Mouse (Mus musculus) ovary, adult 18-20 months (tissue): Measurements from ENCODE around the gene Gdf3.
"Not testable (repeated sequence)": the region's sequence is repeated elsewhere in the genome, so short reads cannot be mapped to it uniquely, and the experiment has no call there.

Source experiments
- DNase-seq: peaks from one replicate; pipeline ENCODE4 v3.0.0; 2022; ENCODE audit warnings: low spot score, mixed read lengths

Gdf3 gene

DNA sequence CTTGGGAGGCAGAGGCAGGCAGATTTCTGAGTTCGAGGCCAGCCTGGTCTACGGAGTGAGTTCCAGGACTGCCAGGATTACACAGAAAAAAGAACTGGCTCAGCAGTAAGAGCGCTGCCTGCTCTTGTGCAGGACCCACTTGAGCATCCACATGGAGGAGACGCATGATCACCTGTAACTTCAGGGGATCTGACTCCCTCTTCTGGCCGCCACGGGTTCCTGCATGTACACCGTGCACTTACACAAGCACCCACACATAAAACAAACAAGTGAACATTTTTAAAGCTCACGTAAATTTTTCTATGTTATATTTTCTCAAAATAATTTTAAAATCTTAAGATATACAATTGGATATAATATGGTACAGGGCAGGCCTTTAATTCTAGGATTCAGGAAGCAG, 4.4 kb downstream of the Gdf3 start:
- no peak for DNase-seq

DNA sequence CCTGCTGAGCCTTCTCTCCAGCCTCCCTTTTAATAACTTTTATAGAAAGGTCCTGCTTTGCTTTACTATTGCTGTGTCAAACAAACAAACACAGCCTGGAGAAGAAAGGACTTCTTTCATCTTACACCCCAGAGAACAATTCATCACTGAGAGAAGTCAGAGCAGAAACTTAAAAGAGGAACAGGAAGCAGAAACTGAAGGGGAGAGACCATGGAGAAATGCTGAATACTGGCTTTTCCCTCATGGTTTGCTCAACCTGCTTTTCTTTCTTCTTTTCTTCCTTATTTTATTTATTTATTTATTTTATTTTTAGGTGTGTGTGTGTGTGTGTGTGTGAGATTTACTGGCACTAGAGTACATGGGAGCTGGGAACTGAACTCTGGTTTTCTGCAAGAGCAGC, 5.6 kb downstream of the Gdf3 start:
- DNase-seq, result no peak

DNA sequence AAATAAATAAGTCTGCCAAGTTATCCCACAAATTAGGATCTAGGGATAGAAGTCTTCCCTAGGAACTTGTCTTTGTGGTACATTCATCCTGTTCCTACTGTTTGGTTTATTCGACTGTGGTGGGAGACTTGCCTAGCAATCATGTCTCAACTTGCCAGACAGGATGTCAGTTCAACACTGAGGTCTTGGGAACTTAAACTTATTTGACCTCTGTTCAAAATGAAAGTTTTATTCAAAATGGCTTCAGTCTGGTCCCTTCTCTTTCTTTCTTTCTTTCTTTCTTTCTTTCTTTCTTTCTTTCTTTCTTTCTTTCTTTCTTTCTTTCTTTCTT, 6.9 kb downstream of the Gdf3 start:
- DNase-seq, result no peak

DNA sequence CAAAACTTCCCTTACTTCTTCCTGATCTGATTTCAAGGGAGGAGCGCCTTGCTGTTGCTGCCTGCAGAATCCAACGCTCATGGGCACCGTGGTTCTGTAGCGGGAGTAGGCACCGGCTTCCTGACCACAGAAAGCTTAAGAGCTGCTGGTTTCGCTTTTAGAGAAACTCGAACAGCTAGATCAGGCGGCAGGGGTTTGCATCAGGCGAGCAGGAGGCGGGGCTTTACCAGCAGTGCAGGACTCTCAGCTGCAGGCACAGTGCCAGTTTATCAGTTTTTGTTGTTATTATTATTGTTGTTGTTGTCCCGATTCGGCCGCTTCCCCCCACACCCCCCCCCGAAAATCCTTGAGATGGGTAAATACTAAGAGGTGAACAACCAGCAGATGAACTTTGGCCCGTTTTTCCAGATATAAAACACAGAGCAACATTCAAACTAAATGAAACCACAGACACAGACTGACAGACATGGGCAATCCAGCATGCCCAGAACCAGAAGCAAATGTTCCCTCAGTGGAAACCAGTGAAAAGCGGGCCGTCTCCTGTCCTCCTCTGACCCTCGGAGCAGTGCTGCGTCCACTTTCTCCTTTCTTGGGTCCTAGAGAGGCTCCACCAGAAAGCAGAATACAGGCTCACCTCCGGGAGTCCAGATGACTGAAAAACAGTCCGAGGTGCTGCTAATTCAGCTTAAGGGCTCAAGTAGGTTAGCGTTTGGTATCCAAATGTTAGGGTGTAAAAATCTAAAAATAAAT, 7.5 kb downstream of the Gdf3 start, which contains the start of gene Apobec1:
Gene Apobec1 (minus strand): TSS at position 203 of the 750 bp plus-strand sequence.
- peak; percentile 76 for DNase-seq

DNA sequence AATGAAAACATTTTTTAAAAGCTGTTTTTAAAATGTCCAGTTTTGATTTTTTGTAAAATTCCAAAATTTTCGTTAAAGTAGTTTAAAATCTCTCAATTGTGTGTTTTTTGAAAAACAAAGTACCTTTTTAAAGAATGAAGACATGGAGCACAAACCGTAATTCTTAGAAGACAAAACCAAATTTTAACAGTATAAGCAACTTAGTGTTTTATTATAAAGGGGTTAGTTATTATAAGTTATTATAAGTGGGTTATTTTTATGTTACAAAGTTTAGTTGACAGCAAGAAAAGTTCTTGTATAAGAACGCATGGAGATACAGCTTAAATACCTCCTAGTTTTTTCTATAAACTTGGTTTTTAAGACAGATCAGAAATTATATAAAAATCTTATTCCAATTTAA, 8.3 kb downstream of the Gdf3 start:
- no peak for DNase-seq

DNA sequence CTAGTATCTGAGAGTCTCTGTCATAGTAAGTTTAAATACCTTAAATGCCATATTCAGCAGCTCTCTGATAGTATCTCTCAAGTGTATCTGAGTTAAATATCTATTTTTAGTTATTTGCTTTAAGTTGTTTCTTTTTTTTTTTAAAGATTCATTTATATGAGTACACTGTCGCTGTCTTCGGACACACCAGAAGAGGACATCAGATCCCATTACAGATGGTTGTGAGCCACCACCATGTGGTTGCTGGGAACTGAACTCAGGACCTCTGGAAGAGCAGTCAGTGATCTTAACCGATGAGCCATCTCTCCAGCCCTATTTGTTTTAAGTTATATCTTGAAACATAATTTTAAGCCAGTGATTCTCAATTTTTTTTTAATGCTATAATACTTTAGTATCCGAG, 8.9 kb downstream of the Gdf3 start:
- no peak for DNase-seq

DNA sequence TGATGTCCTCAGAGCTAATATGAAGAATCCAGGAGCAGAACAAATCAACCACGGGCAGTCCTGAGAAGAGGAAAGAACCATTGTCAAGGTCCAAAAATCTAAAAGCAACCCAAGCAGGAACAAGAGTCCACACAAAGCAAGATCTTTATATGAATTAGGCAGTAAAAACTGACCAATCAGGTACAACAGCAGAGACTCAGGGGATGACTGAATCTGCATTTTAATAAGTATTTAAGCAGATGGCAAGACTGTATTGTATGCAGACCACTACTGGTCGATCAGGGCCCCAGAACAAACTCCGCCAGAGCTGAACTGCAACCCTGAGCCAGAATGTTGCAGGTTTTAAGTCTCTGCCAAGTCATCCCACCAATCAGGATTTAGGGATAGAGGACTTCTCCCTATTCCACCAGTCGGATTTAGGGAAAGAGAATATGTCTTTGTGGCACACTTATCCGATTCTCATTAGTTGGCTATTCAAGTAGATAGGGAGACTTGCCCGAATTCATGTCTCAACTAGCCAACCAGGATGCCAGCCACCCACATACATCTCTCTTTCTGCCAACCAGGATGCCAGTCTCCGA, 9.7 kb downstream of the Gdf3 start:
- no peak for DNase-seq

DNA sequence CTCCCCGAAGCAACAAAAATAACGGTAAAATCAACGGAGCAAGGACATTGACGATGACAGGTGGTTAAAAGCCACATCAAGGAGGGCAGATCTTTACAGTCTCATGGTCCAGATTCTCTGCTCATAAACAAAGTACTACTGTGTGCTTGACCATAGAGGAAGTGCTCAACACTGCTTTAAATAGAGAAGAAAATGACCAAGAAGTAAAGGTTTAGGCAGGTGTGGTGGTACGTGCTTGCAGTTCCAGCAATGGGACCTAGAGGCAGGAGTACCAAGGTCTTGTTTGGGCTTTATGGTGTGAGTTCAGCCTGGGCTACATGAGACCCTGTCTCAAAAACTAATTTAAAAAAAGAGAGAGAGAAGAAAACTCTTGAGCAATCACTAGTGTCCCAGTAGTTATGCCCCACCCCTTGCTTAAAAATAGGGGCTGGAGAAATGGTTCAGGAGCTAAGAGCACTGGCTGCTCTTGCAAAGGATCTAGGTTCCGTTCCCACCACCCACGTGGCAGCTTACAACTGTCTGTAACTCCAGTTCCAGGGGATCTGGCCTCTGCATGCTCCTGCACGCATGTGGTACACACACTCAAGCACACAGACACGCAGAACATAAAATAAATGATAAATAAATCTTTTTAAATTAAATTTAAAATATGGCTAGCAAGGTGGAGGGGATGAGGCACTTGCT, 10.7 kb downstream of the Gdf3 start:
- no peak for DNase-seq

DNA sequence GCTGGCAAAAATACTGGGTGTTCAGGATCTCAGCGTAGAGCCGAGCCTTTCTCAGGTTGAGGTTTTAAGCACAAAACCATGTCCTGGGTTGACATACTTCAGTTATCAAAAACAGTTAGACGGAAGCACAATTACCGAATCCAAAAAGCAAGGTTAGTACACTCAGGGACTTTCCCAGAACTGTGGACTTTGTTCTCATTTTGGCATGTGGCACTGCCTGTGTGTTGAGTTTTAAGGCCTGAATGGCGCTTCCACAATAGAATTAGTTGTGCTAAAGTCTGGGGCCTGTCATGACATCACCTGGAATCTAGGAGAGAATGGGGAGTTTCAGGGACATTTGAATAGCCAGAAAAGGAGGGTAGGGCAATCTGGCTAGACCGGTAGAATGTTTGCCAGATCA, 11.5 kb downstream of the Gdf3 start:
- DNase-seq, result no peak

DNA sequence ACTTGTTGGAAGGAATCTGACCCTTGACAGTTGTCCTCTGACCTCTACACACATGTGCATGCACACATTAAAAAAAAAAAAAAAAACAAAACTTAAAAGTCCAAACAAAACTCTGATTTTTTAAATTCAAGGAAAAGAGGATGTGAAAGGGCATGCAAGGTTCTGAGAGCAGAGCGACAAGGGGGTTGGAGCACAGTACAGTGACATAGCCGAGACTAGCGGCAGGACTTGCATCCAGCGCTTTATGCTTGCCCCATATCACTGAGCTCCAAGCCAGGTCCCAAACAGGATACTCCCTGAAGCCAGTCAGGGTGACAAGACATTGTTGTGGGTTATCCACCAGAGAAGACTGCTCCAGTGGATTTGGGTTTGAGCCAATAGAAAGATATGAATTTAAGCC, 11.9 kb downstream of the Gdf3 start:
- no peak for DNase-seq

DNA sequence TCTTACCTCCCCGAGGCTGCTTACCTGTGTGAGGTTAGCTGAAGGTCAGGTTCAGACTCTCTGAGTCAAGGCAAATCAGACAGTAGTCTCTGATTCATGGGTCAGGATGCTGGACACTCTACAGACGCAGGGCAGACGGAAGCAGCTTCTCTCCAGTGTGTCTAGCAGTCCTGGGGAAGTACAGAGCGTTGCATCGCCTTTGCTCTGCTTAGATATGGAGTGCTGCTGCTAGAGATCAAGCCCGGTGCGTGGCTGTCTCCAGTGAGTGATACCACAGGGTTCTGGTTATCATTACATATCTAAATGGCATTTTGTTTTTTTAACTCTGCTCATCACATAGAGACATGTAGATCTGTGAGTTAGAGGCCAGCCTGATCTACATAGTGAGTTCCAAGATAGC, 13.3 kb downstream of the Gdf3 start:
- no peak for DNase-seq

DNA sequence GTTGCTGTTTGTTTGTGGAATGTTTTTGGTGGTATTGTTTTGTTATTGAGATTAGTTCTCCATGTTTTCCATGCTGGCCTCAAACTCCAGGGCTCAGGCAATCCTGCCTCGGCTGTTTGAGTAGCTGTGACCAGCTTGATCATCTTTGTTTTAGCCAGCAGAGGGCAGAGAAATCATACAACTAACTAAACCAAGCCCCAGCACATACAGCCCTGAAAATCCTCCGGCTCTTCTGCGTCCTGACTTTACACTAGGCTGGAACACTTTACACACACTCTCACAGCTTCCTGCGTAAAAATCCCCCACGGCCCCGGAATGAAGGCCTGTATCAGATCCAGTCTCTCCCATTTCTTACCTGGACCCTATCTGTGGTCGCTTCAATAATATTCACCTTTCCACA, 14.2 kb downstream of the Gdf3 start:
- peak; percentile 16 for DNase-seq

DNA sequence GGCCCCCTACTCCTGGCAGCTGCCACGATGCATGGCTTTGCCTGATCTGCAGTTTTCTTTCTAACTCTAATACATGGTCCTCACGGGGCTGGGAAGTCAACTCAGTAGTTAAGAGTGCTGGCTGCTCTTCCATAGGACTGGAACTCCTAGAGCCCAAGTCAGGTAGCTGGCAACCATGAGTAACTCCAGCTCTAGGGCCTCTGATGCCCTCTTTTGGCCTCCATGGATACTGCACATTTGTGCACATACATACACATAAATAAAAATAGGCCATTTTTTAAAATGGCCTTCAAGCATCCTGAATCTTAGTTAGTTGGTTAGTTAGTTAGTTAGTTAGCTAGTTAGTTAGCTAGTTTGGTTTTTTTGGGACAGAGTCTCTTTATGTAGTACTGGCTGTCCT, 17.0 kb downstream of the Gdf3 start:
- no peak for DNase-seq

DNA sequence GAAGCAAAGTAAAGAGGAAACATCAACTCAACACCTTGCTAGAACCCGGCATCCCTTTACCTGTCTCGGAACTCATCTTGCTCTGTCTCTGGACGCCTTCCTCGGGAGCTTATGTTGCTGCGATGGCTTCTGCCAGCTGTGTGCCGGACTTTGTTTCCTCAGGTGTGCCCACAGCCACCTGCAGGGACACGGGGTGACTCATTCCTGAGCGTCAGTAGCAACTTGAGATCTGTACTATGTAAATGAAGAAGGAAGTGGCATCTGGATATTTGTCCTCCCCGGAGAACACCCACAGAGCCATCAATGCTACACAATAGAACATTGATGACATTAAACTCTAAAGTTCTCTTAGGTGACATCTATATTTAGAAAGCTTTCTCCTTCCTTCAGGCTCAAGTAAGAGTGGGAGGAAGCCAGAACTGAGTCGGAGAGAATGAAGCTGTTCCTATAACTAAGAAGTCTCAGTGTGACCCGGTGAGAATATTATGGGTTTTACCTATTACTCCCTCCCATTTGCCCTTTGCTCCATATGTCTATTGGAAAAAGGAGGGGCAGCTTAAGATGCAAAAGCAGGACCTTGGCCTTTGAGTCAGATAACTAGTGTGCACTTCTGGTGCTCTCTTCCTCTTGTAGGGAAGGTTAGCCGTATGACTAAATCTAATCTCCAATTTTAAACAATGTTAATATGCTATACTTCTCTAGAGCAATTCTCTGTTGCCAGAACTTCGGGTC, 18.7 kb downstream of the Gdf3 start:
- DNase-seq, result no peak

DNA sequence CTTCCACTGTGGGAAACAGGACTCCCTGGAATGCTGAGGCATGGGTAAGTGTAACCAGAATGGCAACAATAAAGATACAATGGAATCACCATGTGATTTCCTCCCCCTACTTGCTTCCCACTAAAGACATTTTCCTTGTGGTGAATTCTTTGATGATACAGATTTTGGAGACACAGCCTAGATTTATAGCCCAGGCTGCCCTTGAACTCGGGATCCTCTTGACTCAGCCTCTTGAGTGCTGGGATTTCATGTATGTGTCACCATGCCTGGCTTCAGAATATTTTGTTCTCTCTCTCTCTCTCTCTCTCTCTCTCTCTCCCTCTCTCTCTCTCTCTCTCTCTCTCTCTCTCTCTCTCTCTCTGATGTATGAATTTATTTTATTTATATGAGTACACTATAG, 30.8 kb downstream of the Gdf3 start:
- no peak for DNase-seq

DNA sequence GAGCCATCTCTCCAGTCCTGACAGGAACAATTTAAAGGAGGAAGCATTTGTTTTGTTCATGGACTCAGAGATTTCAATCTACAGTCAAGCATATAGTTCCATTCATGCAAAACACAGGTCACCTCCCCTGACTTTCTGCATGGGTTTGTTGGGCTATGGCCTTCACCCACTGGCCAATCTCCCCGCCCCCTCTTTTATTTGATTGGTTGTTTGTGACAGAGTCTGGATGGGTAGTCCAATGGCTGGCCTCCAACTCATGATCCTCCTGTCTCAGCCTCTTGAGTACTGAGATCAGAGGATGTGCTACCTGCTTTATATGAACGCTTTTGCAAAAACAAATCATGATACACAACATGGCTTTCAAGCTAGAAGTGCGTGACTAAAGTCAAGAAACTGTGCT, 32.9 kb downstream of the Gdf3 start:
- DNase-seq, result no peak

DNA sequence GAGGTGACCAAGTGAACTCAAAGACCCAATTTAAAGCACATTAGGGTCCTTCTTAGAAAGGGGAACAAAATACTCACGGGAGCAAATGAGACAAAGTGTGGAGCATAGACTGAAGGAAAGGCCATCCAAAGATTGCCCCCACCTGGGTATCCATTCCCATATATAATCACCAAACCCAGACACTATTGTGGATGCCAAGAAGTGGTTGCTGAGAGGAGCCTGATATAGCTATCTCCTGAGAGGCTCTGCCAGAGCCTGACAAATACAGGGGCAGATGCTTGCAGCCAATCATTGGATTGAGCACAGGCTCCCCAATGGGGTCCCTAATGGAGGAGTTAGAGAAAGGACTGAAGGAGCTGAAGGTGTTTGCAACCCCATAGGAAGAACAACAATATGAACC, 34.9 kb downstream of the Gdf3 start:
- not testable (repeated sequence) for DNase-seq

DNA sequence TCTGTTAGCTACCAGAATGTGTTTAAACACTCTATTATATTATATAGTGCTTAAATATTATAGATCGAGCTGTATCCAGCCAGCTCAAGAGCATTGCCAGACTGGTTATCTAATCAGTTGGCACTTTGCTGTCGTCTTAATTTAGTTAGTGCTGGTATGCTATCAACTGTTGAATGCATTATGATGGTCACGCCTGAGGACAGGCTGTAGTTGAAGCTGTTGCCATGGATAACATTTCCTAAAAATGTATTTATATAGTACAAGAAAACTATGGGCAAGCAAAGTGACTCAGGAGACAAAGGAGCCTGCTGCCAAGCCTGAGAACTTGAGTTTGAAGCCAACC, 38.3 kb downstream of the Gdf3 start:
- no peak for DNase-seq

DNA sequence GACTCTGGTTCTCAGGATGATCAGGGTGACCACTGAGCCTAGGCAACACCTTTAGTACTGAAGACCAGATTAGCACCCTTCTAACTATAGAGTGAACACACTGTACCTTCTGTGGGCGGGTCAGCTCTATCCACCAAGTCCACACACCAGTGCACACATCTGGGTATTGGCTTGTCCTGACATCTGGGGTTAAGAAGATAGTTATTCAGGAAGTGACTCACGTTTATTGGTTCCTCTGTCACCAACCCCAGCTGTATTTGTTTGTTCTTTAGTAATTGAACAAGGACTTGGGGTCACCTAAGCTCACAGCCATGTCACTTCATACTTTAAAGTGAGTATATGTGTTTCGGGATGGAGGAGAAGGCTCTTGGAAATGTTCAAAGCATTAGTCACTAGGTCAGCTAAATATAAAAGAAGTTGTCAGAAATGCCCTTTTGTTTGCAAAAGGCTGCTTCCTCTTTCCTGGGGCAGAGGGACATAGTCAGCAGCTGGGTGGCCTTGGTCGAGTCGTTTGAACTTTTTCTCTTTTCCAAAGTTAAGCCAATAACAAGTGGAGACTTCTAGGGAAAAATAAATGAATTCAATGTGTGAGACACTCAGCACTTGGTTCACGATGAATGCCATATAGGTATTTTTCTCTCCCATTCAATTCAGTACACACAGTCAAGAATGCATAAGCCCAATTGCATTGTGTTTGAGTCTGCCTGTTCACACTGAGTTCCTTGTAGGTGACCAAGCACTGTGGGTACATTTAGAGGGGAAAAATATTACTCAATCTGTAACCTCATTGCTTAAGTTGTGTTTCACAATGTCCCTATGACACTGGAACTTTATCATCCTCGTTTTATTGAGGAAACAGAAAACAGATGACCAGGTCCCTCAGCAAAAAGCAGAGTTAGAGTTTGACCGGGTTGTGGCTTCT, 38.9 kb downstream of the Gdf3 start:
- DNase-seq, result no peak

DNA sequence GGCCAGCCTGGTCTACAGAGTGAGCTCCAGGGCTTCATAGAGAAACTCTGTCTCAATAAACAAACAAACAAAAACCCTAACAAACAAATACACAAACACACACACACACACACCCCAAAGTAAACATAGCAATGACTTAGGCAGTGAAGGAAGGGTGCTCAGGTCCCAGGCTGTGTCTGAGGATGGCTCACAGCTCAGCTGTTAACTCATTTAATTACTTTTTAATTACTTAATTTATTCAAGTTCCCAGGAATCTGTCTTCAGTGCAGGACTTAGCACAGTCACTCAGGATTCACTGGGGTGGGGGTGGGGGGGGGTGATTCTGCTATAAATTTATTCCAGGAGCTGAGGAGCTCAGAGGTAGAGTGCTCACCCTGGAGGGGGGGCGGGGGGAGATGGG, 40.1 kb downstream of the Gdf3 start:
- DNase-seq, result no peak

DNA sequence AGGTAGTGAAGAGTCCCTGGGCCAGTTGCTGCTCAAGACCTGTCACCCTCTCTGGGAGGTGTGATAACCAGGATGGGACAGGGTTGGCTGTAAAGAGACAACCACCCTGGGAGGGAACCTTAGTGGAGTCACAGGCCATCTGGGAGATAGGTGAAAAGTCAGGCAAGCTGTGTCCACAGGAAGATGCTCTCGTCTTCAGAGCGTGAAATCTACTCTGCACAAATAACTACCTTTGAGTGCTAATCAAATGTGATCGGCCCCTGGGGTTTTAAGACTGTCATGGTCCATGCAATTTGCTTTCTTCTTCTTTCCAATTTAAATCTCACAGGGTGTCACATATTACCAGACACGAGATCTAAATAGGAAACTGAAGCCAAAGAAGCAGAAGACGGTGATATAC, 40.8 kb downstream of the Gdf3 start:
- DNase-seq, result no peak
